Mouse (Mus musculus): Measurements from ENCODE around the gene Tbata.

Tbata gene

GRCm38 (mm10) chr10:61211105-61211504 lies 39.4 kb downstream of the Tbata start:
- no peak for DNase-seq (ENCODE audit: low read depth, low spot score)

- peak; percentile 71 for DNase-seq (ENCODE audit: low read depth, low spot score)
Measured at GRCm38 (mm10) chr10:61211743-61212142, 40.0 kb downstream of the Tbata start.

DNA sequence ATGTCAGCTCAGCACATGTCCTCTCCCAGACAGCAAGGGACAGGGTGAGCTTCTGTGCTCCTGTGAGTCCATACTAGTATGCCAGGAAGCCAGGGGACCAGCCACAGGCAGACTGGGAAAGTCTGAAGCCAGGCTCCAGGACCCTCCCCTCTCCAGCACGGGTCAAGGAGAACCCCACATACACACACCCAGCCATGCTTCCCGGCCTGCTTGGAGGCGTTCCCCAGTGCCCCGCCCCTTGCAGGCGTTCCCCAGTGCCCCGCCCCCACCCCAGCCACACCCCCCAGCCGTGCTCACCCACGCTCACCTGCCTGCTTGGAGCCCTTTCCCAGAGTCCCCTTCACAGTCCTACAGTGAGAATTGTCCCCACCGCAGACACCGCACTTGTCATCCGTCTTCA lies 41.1 kb downstream of the Tbata start:
- DNase-seq (ENCODE audit: low read depth, low spot score) = no peak

GRCm38 (mm10) chr10:61215658-61216057 lies 43.9 kb downstream of the Tbata start:
- no peak for DNase-seq (ENCODE audit: low read depth, low spot score)

DNA sequence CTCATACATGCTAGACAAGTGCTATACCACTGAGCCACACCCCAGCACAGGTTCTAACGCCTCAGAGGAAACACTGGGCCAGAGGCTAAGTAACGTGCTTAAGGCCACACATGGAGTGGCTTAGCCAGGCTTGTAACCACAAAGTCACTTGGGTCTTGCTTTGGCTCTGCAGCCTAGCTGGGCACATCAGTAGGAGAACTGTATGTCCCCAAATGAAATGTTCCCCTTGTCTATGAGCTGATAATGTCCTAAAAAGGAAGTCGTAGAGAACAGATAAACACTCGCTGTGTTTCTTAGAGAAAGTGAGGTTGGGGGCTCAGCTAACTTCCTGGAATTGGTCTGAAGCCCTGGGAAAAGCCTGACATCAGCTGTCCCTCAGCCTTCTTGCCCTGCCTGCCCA lies 44.4 kb downstream of the Tbata start:
- no peak for DNase-seq (ENCODE audit: low read depth, low spot score)

DNA sequence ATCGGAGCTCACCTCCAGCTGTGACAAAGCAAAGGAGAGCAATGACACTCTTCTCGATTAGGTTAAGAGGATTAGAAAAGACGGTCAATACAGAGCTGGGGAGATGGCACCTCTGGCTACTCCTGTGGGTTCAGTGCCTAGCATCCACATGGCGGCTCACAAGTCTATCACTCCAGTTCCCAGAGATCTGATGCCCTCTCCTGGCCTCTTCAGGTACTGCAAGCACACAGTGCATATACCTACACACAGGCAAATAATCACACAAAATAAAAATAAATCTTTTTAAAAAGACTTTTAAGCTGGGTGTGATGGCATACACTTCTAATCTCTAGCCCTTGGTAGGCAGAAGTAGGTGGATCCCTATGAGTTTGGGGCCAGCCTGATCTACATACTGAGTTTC lies 47.6 kb downstream of the Tbata start:
- DNase-seq (ENCODE audit: low read depth, low spot score) = no peak

- DNase-seq (ENCODE audit: low read depth, low spot score) = no peak
Measured at GRCm38 (mm10) chr10:61225694-61226093, 53.9 kb downstream of the Tbata start.

DNA sequence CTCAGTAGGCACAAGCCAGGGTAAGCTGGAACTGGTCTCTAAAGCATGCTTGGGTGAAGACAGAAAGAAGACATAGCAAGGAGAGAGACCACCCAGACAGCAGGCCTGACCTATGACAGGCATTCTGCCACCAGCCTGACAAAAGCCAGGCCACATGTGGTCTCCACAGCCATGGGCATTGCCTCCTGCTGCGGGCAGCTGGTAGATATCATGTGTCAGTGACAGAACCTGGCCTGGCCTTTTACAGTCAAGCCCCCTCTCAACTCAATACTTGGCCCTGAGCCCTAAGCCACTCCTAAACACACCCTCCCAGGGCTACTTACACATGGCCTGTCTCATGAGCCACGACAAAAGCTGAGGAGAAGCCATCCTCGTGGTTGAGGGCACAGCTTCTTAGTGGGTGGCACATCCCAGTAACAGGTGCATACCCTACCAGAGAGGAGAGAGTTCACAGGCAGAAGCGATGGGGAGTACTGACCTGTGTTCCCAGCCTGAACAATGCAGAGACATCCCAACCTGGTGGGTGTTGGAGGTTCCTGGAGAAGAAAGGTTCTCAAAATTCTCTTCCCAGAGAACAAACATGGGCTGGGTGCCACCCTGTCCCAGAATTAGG lies 55.1 kb downstream of the Tbata start:
- DNase-seq (ENCODE audit: low read depth, low spot score) = no peak

GRCm38 (mm10) chr10:61231756-61232155 lies 60.0 kb downstream of the Tbata start:
- no peak for DNase-seq (ENCODE audit: low read depth, low spot score)

DNA sequence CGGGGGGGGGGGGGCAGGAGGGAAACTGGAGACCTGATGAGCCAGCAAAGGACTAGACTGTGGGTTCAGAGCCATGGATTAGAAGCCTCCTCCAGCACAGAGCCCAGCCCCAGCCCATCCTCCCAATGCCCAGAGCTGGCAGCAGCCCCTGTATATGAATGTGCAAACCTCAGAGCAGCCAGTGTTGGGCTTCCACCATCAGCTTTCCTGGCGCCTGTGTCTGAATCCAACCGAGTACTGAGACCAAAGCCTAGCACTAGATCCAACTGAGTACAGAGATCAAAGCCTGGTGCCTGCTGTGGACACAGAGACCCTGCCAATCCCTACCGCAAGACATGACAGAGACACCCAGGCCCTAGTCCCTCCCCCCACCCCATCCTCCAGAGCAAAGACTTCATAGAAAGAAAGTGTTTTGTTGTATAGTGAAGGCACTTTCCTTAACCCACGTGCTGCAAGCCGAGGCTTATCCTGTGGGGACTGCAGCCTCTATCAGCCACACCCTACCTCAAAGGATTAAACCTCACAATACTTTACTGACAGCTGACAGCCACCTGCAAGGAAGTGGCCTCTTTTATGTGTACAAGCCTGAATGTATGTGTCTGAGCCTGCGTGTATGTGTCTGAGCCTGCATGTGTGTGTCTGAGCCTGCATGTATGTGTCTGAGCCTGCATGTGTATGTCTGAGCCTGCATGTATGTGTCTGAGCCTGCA lies 61.3 kb downstream of the Tbata start:
- DNase-seq (ENCODE audit: low read depth, low spot score) = no peak

- peak; percentile 54 for DNase-seq (ENCODE audit: low read depth, low spot score)
Measured at GRCm38 (mm10) chr10:61234319-61234718, 62.6 kb downstream of the Tbata start.

- no peak for DNase-seq (ENCODE audit: low read depth, low spot score)
Measured at GRCm38 (mm10) chr10:61235677-61236267, 64.0 kb downstream of the Tbata start.

DNA sequence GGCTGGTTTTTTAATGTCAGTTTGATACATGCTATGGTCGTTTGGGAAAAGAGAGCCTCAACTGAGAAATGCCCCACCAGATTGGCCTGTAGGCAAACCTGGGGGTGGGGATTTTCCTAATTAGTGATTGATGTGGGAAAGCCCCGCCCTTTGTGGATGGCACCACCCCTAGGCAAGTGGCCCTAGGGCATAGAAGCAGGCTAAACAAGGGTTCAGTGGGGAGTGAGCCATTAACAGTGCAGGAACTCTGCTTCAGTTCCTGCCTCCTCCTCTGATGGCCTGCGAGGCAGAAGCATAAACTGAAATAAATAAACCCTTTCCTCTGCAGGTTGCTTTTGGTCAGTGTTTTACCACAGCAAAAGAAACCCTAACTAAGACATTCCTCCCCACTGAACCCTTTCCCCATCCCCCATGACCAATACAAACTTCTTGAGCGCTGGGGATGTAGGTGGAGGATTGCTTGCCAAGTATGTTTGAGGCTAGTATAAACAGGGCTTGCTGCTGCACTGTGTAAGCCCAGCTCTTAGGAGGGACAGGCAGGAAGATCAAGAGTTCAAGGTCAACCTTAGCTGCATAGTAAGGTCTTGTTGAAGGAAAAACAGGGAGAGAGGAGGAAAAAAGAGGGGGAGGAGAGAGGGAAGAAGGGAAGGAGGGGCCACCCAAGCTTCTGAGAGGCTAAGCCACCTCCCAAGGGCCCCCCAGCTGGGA lies 65.1 kb downstream of the Tbata start:
- DNase-seq (ENCODE audit: low read depth, low spot score) = no peak

DNA sequence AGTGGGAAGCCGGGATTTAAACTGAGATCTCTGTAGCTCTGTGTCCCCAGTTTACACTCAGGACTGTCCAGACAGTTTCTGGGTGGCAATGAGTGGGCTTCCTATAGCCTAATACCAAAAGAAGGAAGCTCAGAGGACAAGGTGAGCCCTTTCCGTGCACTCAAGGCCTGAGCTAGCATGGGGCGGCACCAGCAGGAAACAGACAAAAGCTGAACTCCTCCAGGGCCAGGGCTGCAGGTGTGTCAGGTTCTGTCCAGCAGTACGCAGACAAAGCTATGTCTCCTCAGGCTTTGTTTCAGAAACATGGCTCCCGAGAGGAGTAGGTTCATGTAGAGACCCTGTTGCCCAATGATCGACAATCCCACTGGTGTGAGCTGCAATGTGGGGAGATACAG lies 65.6 kb downstream of the Tbata start:
- DNase-seq (ENCODE audit: low read depth, low spot score) = no peak

All from forelimb bud, embryonic 11.5 days (tissue).